Mouse (Mus musculus): ENCODE measurements around the gene Acadsb.

Gene Acadsb

DNA sequence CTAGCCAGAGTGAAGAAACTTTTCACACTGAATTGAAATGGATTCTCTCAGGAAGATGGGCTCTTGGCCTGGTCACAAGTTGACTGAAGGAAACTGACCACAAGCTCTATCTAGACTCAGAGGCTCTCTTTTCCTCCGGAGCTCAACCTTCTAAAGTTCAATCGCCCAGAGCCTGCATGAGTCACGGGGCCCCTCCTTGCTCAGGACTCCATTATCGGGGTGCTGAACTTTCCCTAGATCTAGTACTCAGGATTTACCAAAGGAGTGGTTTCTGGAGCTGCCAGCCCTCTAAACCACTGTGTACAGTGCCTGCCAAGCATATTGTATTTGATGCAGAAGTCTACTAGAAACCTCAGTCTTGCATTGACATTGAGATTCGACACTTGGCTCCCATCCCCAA, 46.3 kb downstream of the Acadsb start:
- intact Hi-C loops (cut with DNase I) = no loop called here

DNA sequence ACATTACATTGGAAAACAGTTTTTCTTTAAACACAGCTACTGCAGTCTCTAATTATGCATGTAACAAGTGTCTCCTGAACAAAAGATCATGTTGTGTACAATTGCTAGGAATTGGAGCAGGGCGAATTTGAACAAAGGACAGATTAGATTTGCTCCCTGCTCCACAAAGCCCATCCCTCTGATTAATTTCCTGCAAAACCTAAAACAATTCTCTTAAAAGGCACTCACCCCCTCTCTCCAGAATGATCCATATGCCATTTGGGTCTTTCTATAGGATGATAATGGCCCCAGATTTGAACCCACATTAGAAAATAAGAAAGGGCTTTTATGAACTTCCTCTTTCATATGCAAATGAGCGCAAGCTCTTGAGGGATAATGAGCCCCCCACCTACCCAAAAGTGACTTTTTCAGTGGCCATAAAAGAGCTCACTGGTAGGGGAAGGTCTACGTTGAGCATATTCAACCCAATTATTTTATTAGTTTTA, 54.8 kb downstream of the Acadsb start:
- intact Hi-C loops (cut with DNase I) = no loop called here

DNA sequence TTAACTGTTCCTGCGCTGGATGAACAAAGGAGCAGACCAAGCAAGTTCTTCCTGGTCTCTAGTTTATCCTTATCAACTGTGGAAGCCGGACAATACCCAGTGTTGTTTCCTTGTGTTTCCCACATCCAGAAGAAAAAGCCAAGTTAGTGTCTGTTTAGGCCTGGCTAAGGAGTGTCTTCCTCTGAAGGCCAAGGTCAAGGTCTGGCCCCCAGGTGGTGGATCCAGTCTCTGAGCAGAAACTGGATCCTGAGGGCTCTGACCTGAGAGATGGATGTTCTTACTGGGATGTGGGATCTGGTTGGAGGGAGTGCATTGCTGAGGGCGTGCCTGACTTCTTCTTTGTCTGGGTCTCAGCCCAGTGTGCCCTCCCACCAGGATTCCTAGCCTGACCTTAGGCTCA, 55.3 kb downstream of the Acadsb start:
- intact Hi-C loops (cut with DNase I) = no loop called here

DNA sequence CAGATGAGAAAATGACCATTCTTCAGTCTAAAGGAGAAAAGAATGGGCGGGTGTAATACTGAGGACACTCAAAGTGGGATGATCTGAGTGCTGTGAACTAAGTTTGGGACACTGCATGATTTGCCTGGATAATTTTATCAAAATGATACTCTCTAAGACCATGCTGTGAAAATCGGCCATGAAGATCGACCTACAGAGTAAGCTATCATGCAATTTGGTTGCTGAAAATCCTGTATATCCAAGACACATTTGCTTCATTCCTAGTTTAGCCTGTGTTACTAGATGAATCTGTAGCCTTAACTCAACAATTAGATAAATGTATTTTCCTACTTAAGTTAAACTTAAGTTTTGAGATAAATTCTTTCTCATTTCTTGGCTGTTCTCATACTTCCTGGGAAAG, 56.9 kb downstream of the Acadsb start:
- intact Hi-C loops (cut with DNase I) = no loop called here

DNA sequence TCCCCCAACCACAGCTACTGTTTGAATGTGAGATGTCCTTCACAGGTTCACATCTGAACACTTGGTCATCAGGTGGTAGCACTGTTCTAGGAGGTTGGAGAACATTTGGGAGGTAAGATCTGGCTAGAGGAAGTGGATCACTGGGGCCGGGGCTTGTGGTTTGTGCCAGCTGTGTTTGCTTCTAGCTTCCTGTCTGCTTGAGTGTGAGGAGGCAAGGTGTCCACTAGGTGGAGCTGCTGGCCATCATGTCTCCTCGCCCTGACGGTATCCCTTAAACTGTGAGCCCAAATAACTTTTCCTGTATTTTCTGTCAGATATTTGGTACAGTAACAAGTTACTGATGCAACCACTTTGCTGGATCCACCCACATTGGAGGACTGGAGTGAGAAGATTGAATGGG, 59.1 kb downstream of the Acadsb start:
- intact Hi-C loops (cut with DNase I) = no loop called here

DNA sequence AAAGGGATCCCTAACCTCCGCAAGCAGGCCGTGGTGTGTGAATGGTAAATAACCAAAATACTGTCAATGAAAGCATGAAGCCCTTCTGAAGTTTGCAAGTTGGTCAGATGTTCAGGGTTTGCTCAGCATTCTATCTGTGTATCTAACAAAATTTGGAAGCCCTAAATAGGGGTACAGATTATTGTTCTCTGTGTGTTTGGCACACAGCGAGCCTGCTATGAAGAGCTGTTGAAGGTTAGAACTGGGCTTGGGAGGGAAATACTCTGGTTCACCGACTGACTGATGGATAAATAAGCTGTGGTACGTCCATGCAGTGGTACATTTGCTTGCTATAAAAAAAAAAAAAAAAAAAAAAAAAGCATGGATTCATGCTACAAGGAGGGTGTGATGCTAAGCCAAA, 61.1 kb downstream of the Acadsb start:
- intact Hi-C loops (cut with DNase I) = no loop called here

DNA sequence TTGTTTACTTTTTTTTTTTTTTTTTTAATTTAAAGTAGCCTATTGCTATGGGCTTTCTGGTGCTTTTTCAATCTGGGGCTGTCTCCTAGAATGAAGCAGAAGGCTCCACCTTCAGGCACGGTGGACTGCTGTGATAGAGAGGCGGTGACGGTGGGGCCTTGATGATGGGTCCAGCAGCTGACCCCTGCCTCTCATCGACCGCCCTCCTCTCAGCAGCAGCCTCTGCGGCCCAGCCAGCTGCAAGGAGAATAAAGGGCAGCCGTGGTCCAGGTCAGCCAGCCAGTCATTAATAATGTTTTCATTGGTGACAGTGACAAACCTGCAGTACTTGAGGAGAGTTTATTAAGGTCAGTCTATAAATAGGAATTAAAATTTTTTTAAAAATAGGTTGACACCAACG, 66.7 kb downstream of the Acadsb start:
- intact Hi-C loops (cut with DNase I) = no loop called here

DNA sequence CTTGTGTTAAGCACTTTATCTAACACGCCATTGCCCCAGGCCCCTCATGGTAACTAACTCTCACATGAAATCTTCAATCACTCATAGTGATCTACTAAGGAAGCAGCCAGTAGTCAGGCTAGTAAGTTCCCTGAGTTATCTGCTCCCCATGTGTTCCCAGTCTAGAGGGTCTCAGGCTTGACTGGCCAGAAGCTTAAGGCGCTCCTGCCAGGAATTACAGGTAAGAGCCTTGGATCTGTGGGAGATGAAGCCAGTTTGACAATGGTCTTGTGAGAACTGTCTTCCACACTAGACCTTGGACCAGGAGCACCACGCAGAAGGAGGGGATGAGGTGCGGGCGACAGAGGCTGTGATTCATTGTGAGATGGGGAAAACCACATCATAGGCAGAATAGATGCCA, 68.0 kb downstream of the Acadsb start:
- intact Hi-C loops (cut with DNase I) = no loop called here
